Mouse (Mus musculus) R1 (cell line): ENCODE measurements around the gene Tenm4.

Source experiments
- DNase-seq: peaks from one replicate; pipeline ENCODE4 v3.0.0-alpha.2; 2018; ENCODE audit warnings: low read depth, low spot score

Gene Tenm4

DNA sequence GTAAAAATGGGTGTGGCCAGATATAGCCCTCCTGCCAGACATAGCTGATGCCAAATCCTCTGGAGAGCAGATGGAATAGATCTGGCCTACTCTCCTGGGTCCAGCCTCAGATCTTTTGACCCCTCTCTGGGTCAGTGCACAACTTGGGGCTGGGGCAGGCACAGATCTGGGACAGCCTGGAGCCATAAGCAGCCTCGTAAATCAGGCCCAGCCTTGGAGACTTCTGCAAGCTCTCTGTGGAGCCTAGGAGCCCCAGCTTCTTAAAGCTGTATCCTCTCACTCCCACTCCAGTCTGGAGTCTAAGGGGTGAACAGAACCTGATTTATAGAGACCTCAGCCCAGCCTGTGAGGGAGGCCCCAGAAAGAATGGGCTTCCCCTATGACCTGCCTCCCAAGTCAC is 354.3 kb downstream of the Tenm4 start:
- no peak for DNase-seq

DNA sequence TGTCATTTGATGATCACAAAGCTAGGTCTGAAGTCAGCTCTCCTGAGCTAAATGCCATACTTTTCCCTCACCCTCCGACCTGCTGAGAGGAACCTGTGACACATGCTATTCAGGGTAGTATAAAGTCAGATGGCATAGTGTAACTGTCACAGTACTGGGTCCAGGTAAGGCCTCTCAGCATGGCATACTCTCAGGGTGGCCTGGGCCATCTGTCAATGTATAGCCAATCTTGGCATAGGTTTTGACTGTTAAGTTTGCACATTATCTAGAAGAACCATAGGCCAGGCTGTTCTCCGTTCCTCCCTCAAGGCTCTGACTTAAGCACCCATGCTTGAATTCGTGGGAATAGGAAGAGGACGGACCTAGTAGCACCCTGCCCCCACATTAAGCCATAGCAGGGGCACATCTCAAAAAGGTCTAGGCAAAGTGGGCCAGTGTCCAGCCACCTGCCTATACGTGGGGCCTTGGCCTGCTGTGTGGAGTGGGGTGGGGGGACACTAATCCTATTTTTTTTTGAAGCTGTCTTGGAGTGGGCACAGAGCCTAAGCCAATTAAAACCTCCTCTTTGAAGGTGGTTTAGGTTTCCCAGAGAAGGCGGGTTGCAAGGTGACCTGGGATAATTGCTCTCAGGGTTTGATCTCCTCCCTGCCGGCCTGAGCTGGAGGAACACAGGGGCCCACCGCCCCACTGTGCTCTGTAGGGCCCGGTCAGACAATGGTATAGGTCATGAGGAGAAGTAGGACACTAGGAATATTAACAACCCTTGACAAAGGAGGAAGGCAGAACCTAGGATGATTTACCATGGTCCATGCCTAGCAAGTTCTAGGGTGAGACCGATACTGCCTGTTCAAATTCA is 359.8 kb downstream of the Tenm4 start:
- no peak for DNase-seq

DNA sequence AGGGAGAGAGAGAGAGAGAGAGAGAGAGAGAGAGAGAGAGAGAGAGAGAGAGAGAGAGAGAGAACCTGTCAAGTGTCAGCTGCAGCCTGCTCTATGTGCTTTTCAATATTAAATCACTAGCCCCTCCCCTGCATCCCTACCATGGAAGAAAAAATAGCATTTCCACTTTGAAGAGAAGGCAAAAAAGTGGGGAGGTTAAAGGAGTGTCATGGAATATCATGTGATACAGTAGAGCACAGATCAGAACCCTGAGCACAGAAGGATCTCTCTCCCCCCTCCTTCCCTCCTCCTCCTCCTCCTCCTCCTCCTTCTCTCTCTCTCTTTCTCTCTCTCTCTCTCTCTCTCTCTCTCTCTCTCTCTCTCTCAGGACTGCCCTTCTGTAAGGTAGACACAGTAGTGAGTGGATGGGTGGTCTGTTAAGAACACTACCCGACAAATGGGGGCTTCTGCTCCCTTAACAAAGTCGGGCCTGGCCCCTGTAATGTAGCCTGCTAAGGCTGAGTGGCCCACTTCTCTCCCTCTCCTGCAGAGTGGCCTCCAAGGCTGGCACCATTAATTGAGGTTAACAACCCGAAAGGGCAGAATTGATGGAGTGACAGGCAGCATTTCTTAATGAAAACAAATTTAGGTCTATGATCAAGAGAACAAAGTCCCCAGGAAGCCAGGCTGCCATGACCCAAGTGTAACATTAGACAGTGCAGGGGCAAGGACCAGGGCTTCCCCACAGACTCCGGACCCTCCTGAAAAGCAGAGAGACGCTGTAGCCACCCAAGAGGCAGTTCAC is 361.1 kb downstream of the Tenm4 start:
- DNase-seq: no peak

DNA sequence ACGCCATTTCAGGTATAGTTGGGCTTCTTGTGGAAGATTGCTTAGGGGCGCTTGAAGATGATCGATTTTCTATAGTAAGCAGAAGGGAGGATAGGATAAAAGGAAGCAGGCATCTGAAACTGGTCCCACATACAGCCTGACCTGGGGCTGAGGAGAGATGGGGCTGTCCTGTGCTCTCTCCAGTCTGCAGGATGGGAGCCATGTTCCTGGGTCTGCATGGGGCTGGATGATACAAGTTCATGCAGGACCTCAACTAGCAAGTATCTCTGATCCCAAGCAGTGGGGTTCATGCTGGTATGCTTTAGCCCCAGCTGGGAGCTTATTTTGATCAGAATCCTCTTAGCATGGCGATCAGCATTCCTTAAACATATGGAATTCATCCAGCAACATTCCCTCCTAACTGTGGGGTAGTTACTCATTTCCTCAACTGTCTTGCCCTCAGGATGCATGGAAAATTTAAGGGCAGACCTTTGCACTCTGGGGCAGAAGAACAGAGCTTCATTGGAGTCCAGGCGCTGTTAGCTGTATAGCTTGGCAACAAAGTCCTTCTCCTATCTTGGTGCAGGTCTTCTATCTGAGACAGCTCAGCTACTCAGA is 361.9 kb downstream of the Tenm4 start:
- DNase-seq: no peak

DNA sequence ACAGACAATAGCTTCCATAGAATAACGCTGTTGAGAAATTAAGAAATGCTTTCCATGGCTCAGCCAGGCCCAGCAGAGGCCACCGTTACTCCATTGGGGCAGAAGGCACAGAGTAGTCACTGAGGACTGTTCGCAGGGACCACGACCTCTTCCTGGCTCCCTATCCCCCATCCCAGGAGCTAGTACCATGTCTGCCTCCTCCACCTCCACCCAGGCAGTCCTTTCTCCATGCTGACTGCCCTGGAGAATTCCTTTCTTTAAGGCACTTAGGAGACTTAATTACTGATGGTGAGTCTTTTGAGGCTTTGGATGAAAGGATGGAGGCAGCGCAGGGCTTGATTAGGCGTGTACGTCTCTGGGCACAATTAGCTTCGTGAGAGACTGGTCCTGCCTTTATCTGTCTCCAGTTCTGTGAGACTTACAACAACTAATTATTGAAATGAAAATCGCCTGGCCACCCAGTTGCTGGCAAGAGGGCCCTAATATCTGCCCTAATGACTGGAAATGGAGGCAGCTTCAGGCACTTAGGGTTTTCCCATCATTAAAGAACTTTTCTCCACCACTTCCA is 365.4 kb downstream of the Tenm4 start:
- DNase-seq: no peak

DNA sequence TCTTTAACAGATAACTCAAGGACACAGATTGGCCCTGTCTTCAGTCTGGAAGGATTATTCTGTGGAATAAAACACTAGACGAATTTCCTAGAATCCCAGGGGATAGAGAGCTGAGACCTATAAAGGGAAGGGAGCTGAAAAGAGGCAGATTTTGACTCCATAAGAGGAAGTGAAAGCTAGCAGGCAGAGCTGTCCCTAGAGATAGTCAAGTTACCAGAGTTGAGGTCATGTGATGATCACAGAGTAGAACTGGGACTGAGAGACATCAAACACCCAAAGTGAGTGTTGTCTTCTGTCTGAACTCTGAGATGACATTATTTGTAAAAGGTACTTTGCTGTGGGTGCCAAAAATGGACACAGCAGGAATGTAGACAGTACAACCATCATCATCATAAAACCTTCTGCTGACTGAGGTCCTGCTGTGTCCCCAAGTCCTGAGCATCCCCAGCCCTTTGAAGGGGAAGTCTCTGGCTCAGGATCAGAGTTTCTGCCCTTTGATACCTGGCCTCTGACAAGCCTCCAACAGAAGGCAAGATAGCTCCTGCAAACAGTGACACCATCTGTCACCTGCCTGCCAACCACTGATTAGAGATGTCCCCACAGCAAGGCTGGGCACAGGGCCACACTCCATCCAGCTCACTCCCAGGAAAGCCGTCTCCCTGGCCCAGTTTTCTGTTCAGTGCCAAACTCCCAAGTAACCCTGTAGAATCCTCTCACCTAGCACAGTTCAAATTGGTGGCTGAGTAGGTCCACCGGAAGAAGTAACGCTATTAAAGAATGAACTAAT is 368.4 kb downstream of the Tenm4 start:
- no peak for DNase-seq

DNA sequence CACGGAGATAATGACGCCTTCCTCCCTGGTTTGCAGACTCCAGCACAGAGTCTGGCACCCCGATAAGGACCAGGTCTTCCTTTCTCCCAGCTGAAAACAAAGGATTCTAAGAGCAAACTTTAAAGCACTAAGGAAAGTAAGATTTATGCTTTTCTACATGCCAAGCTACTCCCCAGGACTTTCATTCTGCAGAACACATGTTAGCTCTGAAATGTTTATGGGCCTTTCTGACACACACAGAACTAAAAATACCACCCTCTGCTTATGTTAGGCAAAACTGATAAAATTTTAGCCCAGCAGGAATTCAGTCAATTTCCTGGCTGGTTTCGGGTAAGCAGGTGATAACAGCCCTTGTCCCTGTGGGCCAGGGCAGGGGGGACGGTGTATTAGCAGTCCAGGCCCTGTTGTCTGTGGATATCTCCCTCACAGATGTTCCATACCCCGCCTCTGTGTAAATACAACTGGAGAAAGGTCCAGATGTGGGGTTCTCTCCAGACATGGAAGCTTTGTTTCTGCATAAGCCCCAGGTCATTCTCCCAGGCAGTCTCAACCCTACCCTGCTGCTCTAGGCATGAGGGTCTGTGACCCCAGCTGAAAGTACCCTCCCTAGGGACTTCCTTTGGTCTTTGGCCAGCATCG is 369.5 kb downstream of the Tenm4 start:
- DNase-seq: no peak

DNA sequence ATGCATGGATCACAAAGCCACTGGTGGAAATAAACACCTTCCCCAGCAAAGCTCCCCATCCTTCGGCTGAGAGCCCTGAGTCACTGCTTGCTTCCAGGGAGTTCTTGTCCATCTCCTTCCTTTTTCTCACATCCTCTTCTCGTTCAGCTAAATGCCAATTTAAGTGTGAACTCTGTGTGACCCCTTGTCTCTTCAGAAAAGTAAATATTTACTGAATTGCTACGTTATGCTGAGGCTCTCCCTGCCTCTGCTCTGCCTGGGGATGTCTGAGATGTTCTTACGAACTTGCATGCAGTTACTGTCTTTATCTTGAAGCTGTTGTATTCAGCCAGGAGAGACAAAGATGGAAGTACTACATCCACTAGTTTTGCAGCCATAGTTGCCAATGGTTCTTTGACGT is 374.9 kb downstream of the Tenm4 start:
- no peak for DNase-seq

DNA sequence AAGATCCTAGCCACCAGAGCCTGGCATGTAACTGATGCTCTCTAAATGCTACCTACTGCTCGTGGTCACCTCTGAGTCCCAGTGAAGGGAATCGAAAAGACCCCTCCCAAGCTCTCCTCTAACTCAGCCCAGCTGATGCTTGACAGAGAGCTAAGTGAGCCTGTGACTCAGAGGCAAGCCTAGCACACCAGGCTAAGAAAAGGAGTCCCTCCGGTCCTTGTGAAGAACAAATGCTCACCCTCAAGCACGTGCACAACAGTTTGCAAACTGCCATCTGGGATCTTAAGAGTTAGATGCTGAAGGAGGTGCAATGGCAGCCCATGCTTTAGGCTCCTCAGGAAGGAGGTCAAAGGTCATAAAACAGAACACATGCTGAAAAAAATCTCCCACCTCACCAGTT is 380.8 kb downstream of the Tenm4 start:
- no peak for DNase-seq

DNA sequence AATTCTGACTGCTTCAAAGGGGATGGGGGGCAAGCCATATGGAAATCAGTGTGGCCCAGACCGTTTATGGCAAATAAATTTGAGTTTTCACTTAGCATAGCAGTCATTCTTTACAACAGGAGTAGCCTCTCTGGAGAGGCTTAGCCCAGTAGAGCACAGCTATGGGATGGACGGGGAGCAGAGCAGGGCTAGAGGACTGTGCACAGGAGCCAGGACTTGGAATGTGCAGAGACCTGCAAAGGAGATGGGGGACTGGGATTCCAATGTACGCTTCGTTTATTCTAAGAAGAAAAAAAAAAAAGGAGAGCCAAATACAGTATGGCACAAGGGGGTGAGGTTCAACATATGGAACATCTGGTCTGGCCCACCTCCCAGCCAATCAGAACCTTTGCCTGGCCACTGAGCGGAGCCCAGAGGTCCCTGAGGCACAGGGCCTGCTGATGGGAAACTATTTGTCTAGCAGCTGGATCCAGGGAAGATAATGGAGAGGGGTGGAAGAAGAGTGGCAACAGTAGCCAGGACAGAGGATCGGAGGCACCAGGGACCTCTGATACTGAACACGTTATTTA is 381.3 kb downstream of the Tenm4 start:
- no peak for DNase-seq

DNA sequence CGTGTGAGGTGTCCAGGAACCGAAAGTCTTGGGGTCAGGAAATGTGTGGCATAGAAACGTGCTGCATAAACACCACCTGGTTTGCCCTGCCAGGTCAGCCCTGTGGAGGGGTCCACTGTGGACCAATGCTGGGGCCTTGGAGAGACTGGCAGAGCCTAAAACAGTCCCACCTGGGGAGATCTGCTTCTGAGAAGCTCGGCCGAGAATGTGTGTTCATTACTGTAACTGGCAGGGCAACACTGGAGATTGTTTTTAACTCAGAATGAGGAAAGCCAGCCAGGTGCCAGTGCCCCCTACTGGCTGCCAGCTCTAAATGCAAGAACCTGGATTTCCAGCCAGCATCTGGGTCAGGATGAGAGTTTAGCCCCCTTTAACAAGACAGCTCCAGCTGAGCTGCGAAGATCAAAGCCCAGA is 383.2 kb downstream of the Tenm4 start:
- peak; percentile 30 for DNase-seq

DNA sequence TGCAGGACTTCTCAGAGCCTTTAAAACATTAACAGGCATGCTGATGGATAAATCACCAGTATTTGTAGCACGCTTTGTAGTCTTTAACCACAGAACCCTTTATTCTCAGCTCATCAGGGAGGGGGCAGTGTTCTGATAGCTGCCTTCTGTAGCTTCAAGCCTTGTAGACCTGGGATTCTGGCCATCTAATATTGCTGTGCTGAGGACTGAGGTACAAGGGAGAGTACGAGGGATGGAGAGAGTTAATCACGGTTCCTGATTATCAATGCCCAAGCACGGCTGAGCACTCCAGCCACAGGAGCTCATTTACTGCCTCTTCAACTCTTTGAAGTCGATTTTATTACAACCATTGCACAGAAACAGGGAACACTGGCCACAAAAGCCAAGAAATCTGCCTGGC is 384.2 kb downstream of the Tenm4 start:
- DNase-seq: no peak

DNA sequence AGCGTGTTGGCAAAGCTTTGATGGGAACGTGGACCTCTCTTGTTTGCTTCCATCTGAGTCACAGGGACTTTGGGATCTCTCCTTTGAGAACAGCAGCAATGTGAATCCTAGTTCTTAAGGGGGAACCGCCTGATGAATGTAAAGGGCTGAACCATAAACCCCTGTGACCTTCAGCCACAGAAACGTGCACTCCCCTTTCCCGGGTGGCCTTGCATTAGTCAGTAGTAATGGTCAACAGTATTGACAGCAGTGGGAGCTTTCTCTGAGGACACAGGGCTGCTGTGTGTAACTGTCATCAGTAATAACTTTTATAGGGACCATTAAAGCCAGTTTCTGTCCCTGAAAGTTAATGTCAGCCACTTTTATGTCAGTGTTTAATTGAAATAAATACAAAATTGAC is 385.7 kb downstream of the Tenm4 start:
- no peak for DNase-seq

DNA sequence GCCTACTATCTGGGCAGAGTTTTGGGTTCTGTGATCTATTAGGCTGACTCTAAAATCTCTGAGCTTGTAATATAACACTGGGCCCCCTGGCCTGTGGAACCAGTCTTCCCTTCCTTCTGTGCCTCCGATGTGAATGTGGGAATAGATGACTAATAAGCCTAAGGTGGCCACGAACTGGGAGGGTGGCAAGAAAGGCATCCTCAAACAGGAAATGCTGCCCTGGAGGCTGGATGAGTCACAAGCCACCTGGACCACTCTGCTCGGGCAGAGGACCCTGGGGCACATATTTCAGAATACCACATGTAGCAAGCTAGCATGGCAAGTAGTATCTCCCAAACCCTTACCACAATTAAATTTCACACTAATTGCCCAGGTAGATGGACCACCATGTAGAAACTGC is 391.8 kb downstream of the Tenm4 start:
- DNase-seq: no peak

DNA sequence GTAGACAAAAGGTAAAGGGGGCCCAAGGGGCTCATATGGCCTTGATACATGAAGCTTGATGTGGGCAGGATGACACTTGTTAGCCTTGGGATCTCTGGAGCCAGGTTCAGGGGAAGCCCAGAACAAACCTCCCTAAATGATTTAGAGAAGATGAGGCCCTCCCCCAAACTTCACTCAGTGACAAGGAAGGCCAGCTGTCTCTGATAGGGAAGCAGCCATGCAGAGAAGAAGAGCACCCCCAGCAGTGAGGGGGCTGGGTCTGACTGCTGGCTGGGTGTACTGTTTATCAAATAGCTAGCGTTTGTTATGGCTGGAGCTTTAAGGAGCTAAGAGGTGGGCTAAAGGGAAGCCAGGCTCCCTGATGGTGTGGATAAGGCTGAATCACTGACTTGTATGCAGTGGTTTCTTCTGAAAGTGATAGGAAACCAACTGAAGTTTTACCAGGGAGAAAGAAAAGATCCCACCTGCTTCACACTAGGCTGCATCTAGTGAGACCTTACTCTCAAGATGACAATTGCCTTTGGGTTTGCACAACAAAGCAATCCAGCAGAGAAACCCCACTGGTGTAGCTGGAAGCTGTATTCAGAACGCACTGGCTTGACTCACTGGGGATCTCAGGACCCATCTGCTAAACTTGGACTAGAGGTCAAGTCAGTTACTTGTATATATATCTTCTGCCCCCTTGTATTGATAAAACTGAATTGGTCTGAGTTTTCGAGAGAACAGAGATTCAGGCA is 392.5 kb downstream of the Tenm4 start:
- peak; percentile 79 for DNase-seq

DNA sequence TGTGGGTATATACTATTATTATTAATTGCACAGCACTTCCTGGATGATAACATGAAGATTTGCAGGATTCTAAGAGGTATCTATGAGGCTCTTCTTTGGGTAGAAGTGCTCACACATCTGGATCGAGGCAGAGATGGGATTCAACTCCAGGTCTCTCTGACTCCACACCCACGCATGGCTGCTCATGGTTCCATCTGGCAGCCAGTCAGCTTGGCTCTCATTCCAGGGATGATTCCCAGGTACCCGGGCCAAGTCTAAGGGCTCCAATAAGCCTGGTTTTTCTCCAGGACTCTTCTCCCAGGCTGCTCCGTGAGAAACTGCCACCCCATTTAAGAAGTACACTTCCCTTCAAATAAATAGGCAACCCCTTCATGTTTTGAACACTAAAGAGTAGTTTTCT is 394.8 kb downstream of the Tenm4 start:
- no peak for DNase-seq

DNA sequence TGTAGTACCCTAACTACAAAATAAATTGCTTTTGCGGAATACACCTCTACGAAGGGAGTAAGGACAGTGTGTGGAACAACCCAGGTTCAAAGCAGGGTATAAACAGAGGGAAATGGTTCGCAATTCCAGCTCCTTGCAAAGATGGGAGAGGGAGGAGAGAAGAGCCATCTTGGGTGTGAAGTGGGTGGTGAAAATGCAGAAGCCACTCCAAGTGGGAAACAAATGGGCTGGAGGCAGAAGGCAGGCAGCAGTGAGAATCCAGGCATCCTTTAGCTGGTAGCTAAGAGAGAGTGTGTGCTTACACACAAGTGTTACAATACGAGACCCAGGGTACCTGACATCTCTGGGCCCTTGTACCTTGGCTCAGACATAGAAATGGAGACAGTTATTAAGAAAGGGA is 395.2 kb downstream of the Tenm4 start:
- DNase-seq: no peak

DNA sequence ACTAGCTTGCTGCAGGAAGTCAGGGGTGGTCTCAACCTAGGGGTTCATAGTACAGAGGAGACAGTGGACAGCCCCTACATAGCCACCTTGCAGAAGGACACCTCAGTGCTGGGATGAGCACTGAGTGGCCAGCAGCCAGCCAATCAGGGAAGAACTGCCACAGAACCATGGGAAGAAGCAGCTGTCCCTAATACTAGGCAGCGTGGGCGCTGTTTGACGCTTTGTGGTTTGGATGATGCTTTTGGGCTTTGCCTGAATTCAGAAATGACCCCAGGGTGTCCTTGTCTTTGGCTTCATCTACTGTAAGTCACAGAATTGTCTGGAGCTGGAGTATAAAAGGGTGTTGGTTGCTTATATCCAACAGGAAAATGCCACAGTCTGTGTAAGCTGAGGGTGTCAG is 397.0 kb downstream of the Tenm4 start:
- no peak for DNase-seq

DNA sequence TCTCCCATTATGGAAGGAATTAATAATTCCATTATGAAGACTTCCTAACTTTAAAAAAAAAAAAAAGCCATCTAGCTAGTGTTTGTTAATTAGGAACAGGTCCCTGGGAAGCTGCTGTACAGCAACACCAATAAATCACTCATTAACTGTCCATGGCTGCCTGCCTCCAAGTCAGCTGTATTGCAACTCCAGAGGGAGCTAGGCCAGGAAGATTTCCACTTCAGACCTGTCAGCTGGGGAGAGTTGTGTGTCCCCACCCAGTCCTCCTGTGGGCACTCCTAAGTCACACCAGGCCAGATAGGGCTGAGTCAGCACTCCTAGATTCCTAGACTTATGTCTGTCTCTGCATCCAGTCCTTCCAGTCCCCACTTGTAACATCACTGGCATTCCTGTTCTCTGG is 399.9 kb downstream of the Tenm4 start:
- no peak for DNase-seq

DNA sequence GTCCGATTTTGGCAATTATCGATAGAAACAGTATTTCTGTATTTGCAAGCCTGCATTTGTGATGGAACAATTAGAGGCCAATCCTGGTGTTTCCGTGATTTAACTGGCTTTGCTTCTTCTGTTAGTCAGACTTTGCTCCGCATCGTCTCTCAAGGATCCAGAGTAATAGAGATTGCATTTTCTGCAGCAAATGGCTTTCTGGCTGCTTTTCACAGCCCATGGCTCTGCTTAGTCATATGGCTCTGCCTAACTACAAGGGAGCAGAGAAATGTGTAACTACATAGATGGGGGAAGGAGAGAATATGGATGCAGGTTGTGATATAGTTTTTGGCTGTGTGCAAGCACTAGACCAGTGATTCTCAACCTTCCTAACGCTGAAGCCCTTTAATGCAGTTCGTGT is 401.9 kb downstream of the Tenm4 start:
- DNase-seq: no peak
